Mouse (Mus musculus): ENCODE results near the gene Sorbs1.

DNA sequence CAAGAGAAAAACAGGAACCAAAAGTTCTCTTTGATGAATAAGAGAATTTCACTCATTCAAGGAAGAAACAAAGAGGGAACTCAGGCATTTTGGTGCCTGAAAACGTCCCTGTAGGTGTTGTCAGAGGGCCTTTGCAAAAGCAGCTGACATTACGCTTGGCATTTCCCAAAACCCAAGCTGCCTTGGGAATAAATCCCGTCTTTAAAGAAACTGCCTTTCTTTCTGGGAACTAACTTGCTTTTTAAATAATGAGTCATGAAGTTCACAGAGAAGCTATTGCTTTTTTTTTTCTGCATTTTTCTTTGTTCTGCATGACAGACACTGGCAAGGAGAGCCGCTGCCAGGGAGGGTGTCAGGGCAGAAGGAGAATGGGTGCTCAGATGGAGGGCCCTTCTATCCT, 141.7 kb downstream of the Sorbs1 start:
- TF ChIP-seq CTCF (conservative IDR thresholded peaks at IDR 0.05; ENCODE audit: low read length) (no peak), POU5F1 (IDR thresholded peaks at IDR 0.05; ENCODE audit: borderline replicate concordance, low read length) (no peak)

Measured in E14TG2a.4 (cell line).